In genomic region chrX:47912306-47912792, GRCm38 (mm10) we compare ENCODE assay signal across 8 mouse cellular contexts. TPM values are rescaled to one million over a fixed set of nuclear protein-coding genes. Genes with fewer than 3 reads are reported as not detected.
DNase-seq lines count a peak whose midpoint lies in the region; ATAC-seq lines count a peak whose summit lies in the region.

Ocrl (plus strand) TSS chrX:47912387.

- H3K9me3 ChIP-seq in hindbrain, embryonic 12.5 days (replicated peaks) = no peaks in the 10 kb centered on the region

- H3K27me3 ChIP-seq in hindbrain, embryonic 12.5 days = no peaks in the 10 kb centered on the region

- H3K4me2 ChIP-seq in hindbrain, embryonic 12.5 days (replicated peaks) = peak within 1 kb of the TSS; percentile 55

- peak within 1 kb of the TSS; percentile 59 for H3K4me3 ChIP-seq in hindbrain, embryonic 12.5 days

- peaks cover 6% of the 10 kb centered on the region; the same call in 1 of the 2 replicates for H3K4me1 ChIP-seq in hindbrain, embryonic 12.5 days

- 21% methylated on average over 24 of the region's 35 CpGs for WGBS in hindbrain, embryonic 12.5 days

- peak within 1 kb of the TSS; percentile 81 for H3K27ac ChIP-seq in hindbrain, embryonic 12.5 days

- peak within 1 kb of the TSS; percentile 85 for H3K9ac ChIP-seq in hindbrain, embryonic 12.5 days

- ATAC-seq in hindbrain, embryonic 12.5 days (ENCODE audit: low FRiP score) = peak; percentile 93

- H3K36me3 ChIP-seq in hindbrain, embryonic 12.5 days = no peaks in the 10 kb centered on the region

- peak; percentile 65 for DNase-seq in R1 (ENCODE audit: low read depth, low spot score)
- peak; percentile 84 to 86 for DNase-seq in cerebellum, postnatal 25 days
- DNase-seq in frontal cortex, postnatal 25 days (ENCODE audit: low spot score in 2 of 2) = peak; percentile 33 to 46
- peak; percentile 59 to 71 for DNase-seq in layer of hippocampus, postnatal 14 days (ENCODE audit: low spot score in 2 of 2)
- peak; percentile 77 for DNase-seq in lung, postnatal 10 days
- peak; percentile 53 for DNase-seq in ovary, postnatal 14 days (ENCODE audit: low spot score)
- DNase-seq in thymus, postnatal 14 days = peak; percentile 72

RNA-seq across cellular contexts. Expression of gene Ocrl, which starts in this region (rescaled TPM):
- 27.0 and 28.4 TPM in 2 replicates for polyA plus RNA-seq in hindbrain, embryonic 12.5 days (2016; fragmentation: Nextera tagmentation; extraction: Ambion mirVana)
- 10 to 100 TPM; 55.1 to 56.4 TPM for total RNA-seq in layer of hippocampus, postnatal 14 days (2021)

Comparison
In these comparisons a context has a peak if more than half of its experiments do, and no peak if none do; other contexts are left out.
1. Peak in every context shown above with its lines: DNase-seq, ATAC-seq, H3K4me3 ChIP-seq and H3K27ac ChIP-seq.